In the genomic region with DNA sequence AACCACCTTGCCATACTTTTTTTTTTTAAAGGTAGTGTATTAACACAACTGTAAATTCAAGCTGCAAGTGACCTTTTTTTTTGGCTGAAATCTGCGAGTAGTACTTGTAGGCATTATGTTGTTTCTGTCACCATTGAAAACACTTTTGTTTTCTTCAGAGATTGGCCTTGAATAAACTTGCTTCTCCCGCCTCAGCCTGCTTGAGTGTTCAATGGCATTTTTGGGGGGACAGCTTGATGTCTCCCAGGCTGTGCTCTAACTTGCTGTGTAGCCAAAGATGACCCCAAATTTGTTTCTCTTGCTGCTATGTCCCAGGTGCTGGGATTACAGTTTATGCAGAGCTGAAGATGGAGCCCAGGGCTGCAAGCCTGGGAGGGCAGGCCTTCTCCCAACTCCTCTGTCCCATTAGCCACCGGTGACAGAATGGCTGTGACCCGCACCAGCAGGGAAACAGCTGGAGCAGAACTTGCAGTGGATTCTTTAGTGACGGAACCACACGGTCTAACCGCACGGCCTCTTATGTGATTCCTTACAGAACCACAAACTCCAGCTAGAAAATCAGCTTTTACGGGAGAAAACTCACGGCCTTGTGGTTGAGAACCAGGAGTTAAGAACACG, we compare ENCODE assay signal across 9 mouse cellular contexts. TPM values are rescaled to one million over a fixed set of nuclear protein-coding genes. Genes with fewer than 3 reads are reported as not detected.
DNase-seq lines count a peak whose midpoint lies in the region; ATAC-seq and TF ChIP-seq lines count a peak whose summit lies in the region.
"Had no signal": no experiment of that assay in that cellular context is flagged by ENCODE, and none has a peak within 500 bp of the region (broad histone marks: within the 10 kb centered on the region; RNA-seq: fewer than 3 reads in every experiment).

No protein-coding gene starts in this region.

- peaks cover 17% of the 10 kb centered on the region for H3K4me1 ChIP-seq in lung, embryonic 16.5 days (replicated peaks; ENCODE audit: control insufficient read depth, insufficient read depth, low read length)
- peaks cover 10% of the 10 kb centered on the region for H3K4me1 ChIP-seq in lung, adult 2 months (ENCODE audit: control insufficient read depth, insufficient read depth, low read length)
- H3K4me1 ChIP-seq in forebrain, postnatal 0 days (ENCODE audit: insufficient read depth), result 0 out of 2 replicates have a peak, but pooled peaks cover 13% of the 10 kb centered on the region
- H3K4me1 ChIP-seq in limb, embryonic 12.5 days (replicated peaks), result peaks cover 16% of the 10 kb centered on the region
- H3K4me1 ChIP-seq in small intestine, adult 2 months (ENCODE audit: control insufficient read depth, insufficient read depth, insufficient read length, low read length), result peaks cover 11% of the 10 kb centered on the region

- TF ChIP-seq POLR2A in lung, adult 2 months (IDR thresholded peaks at IDR 0.05; ENCODE audit: borderline replicate concordance, extremely low read depth, low read depth, low read length), result no peak
- no peak for TF ChIP-seq POLR2A in small intestine, adult 2 months (IDR thresholded peaks at IDR 0.05; ENCODE audit: low read depth, low read length)

- no peak for ATAC-seq in lung, embryonic 16.5 days (ENCODE audit: low read depth)
- ATAC-seq in forebrain, postnatal 0 days, result no peak
- ATAC-seq in limb, embryonic 12.5 days (ENCODE audit: insufficient number of reproducible peaks, insufficient read depth, low FRiP score, low TSS enrichment, low read depth), result no peak
- ATAC-seq in cerebellum, adult (ENCODE audit: insufficient number of reproducible peaks, low FRiP score, low TSS enrichment), result no peak

- H3K27ac ChIP-seq in lung, embryonic 16.5 days (ENCODE audit: low read length), result no peak overlapping the region
- no peak overlapping the region for H3K27ac ChIP-seq in forebrain, postnatal 0 days (ENCODE audit: low read depth, low read length)
- H3K27ac ChIP-seq in limb, embryonic 12.5 days, result no peak overlapping the region
- peak overlapping the region; percentile 19 for H3K27ac ChIP-seq in small intestine, adult 2 months (ENCODE audit: insufficient read depth, low read depth, low read length)

- intact Hi-C loops in gastrocnemius, postnatal 36 days (cut with DNase I), result no loop called here

- peak overlapping the region; percentile 70 for H3K4me2 ChIP-seq in lung, embryonic 16.5 days (ENCODE audit: low read depth, low read length)
- H3K4me2 ChIP-seq in forebrain, postnatal 0 days (ENCODE audit: low read depth), result peak overlapping the region; percentile 73; the same call in 1 of the 2 replicates
- H3K4me2 ChIP-seq in limb, embryonic 12.5 days, result peak overlapping the region; percentile 63

- H3K9me3 ChIP-seq in lung, embryonic 16.5 days (ENCODE audit: control insufficient read depth, low read length), result no peaks in the 10 kb centered on the region
- H3K9me3 ChIP-seq in forebrain, postnatal 0 days (ENCODE audit: low read length), result no peaks in the 10 kb centered on the region
- no peaks in the 10 kb centered on the region for H3K9me3 ChIP-seq in limb, embryonic 12.5 days

- no peak for DNase-seq in lung, adult 2 months
- DNase-seq in forebrain, postnatal 0 days, result no peak
- no peak for DNase-seq in gastrocnemius, postnatal 36 days
- DNase-seq: lung, adult 18-20 months had no signal

- H3K36me3 ChIP-seq in lung, embryonic 16.5 days (ENCODE audit: control insufficient read depth, insufficient read depth, low read length), result peaks cover 35% of the 10 kb centered on the region
- H3K36me3 ChIP-seq in forebrain, postnatal 0 days (ENCODE audit: insufficient read depth), result peaks cover 29% of the 10 kb centered on the region
- H3K36me3 ChIP-seq in limb, embryonic 12.5 days, result peaks cover 56% of the 10 kb centered on the region
- peaks cover 46% of the 10 kb centered on the region for H3K36me3 ChIP-seq in small intestine, adult 2 months (ENCODE audit: control insufficient read depth, insufficient read depth, low read length)

- H3K4me3 ChIP-seq in lung, embryonic 16.5 days (ENCODE audit: low read length), result peak overlapping the region; percentile 92
- H3K4me3 ChIP-seq in lung, adult 2 months (replicated peaks; ENCODE audit: extremely low read depth, low read depth, low read length), result no peak overlapping the region
- H3K4me3 ChIP-seq in forebrain, postnatal 0 days (ENCODE audit: low read depth, low read length), result no peak overlapping the region
- no peak overlapping the region for H3K4me3 ChIP-seq in limb, embryonic 12.5 days (replicated peaks)
- H3K4me3 ChIP-seq in small intestine, adult 2 months (ENCODE audit: low read depth, low read length), result peak overlapping the region; percentile 47

- no peaks in the 10 kb centered on the region for H3K27me3 ChIP-seq in lung, embryonic 16.5 days (ENCODE audit: control insufficient read depth, insufficient read depth, low read depth, low read length)
- H3K27me3 ChIP-seq in forebrain, postnatal 0 days (ENCODE audit: insufficient read depth, low read length), result no peaks in the 10 kb centered on the region
- no peaks in the 10 kb centered on the region for H3K27me3 ChIP-seq in limb, embryonic 12.5 days
- no peaks in the 10 kb centered on the region for H3K27me3 ChIP-seq in small intestine, adult 2 months (ENCODE audit: control insufficient read depth, insufficient read depth, low read length)

- peak overlapping the region; percentile 11; the same call in 1 of the 2 replicates for H3K9ac ChIP-seq in lung, embryonic 16.5 days (ENCODE audit: low read length)
- no peak overlapping the region for H3K9ac ChIP-seq in forebrain, postnatal 0 days
- no peak overlapping the region for H3K9ac ChIP-seq in limb, embryonic 12.5 days (replicated peaks)

- 79% methylated on average over 11 of the region's 11 CpGs for WGBS in lung, embryonic 16.5 days
- 68% methylated on average over 11 of the region's 11 CpGs for WGBS in lung, adult 2 months
- 86% methylated on average over 11 of the region's 11 CpGs for WGBS in forebrain, postnatal 0 days
- 93% methylated on average over 11 of the region's 11 CpGs for WGBS in limb, embryonic 12.5 days
- 71% methylated on average over 11 of the region's 11 CpGs for WGBS in small intestine, adult 2 months

- TF ChIP-seq CTCF in lung, adult 2 months (IDR thresholded peaks at IDR 0.05; ENCODE audit: insufficient read depth, low read length), result no peak
- TF ChIP-seq CTCF in forebrain, postnatal 0 days (IDR thresholded peaks at IDR 0.05; ENCODE audit: low read depth), result no peak
- TF ChIP-seq CTCF in small intestine, adult 2 months (IDR thresholded peaks at IDR 0.05; ENCODE audit: extremely low read depth, insufficient read length, insufficient replicate concordance, low read depth, low read length), result no peak

RNA-seq across cellular contexts. Expression of gene Xbp1, which starts 2.4 kb away (rescaled TPM):
- polyA plus RNA-seq in lung, embryonic 16.5 days (2015; fragmentation: Nextera tagmentation; extraction: Ambion mirVana), result 201 and 221 TPM in 2 replicates
- 123 and 131 TPM in 2 replicates for polyA plus RNA-seq in lung, adult 2 months (2012; rRNA removed)
- 120 and 140 TPM in 2 replicates for total RNA-seq in forebrain, postnatal 0 days (2014; rRNA removed)
- polyA plus RNA-seq in forebrain, postnatal 0 days (2015; fragmentation: Nextera tagmentation; extraction: Ambion mirVana), result 100 and 107 TPM in 2 replicates
- 127 and 136 TPM in 2 replicates for polyA plus RNA-seq in limb, embryonic 12.5 days (2016; fragmentation: Nextera tagmentation; extraction: Ambion mirVana)
- 79.2 and 124 TPM in 2 replicates for polyA plus RNA-seq in small intestine, adult 2 months (2012; rRNA removed)
- 10 to 100 TPM; 49.4 to 66.7 TPM for total RNA-seq in gastrocnemius, postnatal 36 days (2021)

RNA-seq across cellular contexts. Expression of gene Ccdc117, which starts 19.1 kb away (rescaled TPM):
- polyA plus RNA-seq in lung, embryonic 16.5 days (2015; fragmentation: Nextera tagmentation; extraction: Ambion mirVana), result 18.0 and 18.6 TPM in 2 replicates
- polyA plus RNA-seq in lung, adult 2 months (2012; rRNA removed), result 7.9 and 8.7 TPM in 2 replicates
- total RNA-seq in forebrain, postnatal 0 days (2014; rRNA removed), result 14.4 and 14.7 TPM in 2 replicates
- polyA plus RNA-seq in forebrain, postnatal 0 days (2015; fragmentation: Nextera tagmentation; extraction: Ambion mirVana), result 6.6 and 7.0 TPM in 2 replicates
- polyA plus RNA-seq in limb, embryonic 12.5 days (2016; fragmentation: Nextera tagmentation; extraction: Ambion mirVana), result 30.1 and 33.0 TPM in 2 replicates
- 2.2 and 2.9 TPM in 2 replicates for polyA plus RNA-seq in small intestine, adult 2 months (2012; rRNA removed)
- 10 to 100 TPM; 15.6 to 15.9 TPM for total RNA-seq in gastrocnemius, postnatal 36 days (2021)

RNA-seq across cellular contexts. Expression of gene Ankrd36, which starts 46.6 kb away (rescaled TPM):
- 0.04 TPM in 1 of 2 replicates, not detected in the other for polyA plus RNA-seq in lung, embryonic 16.5 days (2015; fragmentation: Nextera tagmentation; extraction: Ambion mirVana)
- polyA plus RNA-seq in lung, adult 2 months (2012; rRNA removed), result not detected in 2 replicates
- total RNA-seq in forebrain, postnatal 0 days (2014; rRNA removed), result 0.24 TPM in 1 of 2 replicates, not detected in the other
- polyA plus RNA-seq in forebrain, postnatal 0 days (2015; fragmentation: Nextera tagmentation; extraction: Ambion mirVana), result not detected in 2 replicates
- not detected in 2 replicates for polyA plus RNA-seq in limb, embryonic 12.5 days (2016; fragmentation: Nextera tagmentation; extraction: Ambion mirVana)
- not detected in 2 replicates for polyA plus RNA-seq in small intestine, adult 2 months (2012; rRNA removed)
- not detected for total RNA-seq in gastrocnemius, postnatal 36 days (2021)
- total RNA-seq: adrenal gland, adult 18-20 months had no signal

Comparison
In these comparisons a context has a peak if more than half of its experiments do, and no peak if none do; other contexts are left out.
1. H3K4me3 ChIP-seq: peak in lung, embryonic 16.5 days (single experiment) and small intestine, adult 2 months (single experiment); none in lung, adult 2 months (single experiment), forebrain, postnatal 0 days (single experiment) and limb, embryonic 12.5 days (single experiment).
2. Peak in every context shown above with its lines, with median percentiles within 50 percentile points of each other: H3K4me2 ChIP-seq.